Mouse (Mus musculus) cerebellum, postnatal 14 days (tissue): ENCODE data around the gene Nxn.

ENCODE experiments used
- DNase-seq, 2 experiments: peaks; one replicate each; pipeline ENCODE4 v3.0.0; 2021; ENCODE audit warnings: mixed read lengths in 2 of 2

The Nxn gene

DNA sequence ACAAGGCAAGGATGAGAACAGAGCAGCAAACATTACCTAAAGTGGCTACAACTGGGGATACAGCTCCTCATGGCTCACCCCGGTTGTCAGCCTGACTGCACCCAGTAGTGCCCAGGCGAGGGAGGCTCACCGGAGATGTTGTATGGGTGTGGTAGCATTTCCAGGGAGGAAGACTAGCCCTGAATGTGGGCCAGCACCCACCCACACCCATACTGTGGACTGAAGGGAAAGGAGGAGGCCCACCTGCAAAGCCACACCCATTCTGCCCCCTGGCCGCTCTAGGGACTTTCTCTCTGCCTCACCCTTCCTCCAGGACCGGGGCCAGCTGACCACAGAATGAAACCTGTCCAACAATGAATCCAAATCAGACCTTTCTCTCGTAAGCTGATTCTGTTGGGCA is 72.3 kb downstream of the Nxn start:
- no peak for DNase-seq

DNA sequence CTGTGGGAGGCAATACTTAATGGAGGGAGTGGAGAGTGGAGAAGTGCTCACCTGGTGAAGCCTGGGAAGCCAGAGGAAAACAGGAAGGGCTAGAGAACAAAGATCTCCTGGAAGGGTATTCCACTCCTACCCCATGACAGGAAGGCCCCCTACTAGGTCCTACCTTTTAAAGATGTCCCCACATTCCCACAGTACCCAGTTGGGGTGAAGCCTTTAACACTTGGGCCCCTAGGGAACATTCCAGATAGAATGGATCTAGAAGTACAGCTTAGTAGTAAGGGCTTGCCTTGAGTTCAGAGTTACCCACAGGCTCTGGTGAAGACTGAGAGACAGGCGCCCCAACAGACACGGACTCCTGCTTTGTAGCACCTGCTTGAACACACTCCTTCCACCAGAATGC is 72.9 kb downstream of the Nxn start:
- no peak for DNase-seq

DNA sequence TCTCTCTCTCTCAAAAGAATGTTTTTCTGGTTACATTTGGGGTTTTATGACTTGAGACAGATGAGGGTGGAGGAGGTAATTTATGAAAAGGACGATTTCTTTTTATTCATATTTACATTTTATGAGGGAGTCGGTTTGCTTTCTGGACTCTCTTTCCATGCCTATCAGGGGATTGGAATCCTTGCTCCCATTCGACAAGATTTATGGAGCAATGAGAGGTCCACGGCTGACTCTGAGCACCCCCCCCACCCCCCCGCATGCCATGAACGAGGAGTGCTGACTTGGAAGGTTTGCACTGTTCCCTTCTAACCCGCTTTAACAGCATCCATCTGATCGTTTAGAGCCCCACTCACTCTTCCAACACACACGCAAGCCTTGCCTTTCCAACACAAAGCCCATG is 74.1 kb downstream of the Nxn start:
- DNase-seq, result no peak

DNA sequence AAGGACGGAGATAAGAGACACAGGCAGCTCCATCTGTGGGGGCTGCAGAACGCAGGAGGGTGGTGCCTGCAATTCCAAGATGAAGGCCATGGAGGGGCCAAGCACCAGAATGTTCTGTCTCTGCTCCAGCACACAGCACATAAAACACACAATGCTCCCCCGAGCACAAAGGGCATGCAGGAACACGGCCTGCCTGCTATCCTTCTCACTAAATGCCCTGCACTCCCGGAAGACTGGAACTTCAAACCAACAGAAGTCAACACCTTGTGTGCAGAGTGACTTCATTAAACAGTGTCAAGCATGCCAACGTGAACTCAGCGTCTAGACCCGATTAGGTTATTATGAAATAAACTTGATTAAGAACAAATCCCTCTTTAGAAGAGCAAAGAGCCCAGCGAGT is 74.7 kb downstream of the Nxn start:
- DNase-seq, result no peak

DNA sequence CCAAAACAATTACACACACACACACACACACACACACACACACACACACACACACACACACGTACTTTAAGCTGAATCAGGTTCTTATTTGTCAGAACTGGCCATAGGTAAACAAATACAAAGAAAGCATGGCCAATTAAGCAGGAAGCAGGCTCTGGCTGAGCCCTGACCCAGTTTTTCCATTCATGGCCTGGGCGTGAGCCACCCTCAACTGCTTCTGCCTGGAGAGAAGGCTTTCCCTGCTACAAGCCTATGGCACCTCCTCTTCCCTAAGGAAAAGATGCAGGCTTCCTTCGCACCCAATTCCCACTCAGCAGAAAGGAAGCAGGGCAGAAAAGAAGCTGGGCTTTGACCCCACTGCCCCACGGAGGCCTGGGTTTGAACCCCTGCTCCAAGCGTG is 76.0 kb downstream of the Nxn start:
- DNase-seq, result peak; percentile 44 to 52

DNA sequence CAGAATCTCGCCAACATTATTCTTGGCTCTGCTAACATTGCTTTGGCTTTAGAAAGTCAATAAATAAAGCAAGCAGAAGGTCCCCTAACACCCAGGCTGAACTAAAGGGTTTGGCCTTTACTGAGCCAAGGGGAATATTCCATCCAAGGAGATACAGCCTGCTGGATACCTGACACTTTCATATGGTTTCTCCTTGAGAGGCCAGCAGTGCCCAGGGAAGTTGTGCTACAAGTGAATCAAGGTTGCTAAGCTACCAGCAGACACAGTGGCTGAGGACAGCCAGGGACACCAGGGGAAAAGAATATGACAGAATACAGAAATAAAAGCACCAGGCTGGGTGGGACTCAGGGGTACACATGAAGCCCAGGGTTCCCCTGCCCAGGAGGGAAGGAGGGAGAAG is 76.9 kb downstream of the Nxn start:
- no peak for DNase-seq

DNA sequence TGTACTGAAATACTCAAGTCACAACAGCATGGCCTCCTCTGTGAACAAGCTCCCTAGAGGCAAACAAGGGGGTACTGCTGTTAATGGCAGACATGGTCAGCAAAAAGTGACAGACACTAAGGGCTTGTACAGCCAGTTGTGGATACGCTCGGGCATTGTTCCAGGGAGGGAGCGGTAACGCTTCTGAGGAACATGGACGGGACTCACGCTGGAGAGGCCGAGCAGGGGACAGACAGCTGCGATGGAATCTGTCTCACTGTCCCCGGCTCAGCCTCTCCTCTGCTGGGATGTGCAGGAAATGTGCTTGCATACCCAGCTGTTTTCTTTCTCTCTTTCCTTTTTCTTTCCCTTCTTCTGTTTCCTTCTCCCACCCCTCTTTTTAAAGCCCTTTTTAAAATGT is 78.5 kb downstream of the Nxn start:
- no peak for DNase-seq

DNA sequence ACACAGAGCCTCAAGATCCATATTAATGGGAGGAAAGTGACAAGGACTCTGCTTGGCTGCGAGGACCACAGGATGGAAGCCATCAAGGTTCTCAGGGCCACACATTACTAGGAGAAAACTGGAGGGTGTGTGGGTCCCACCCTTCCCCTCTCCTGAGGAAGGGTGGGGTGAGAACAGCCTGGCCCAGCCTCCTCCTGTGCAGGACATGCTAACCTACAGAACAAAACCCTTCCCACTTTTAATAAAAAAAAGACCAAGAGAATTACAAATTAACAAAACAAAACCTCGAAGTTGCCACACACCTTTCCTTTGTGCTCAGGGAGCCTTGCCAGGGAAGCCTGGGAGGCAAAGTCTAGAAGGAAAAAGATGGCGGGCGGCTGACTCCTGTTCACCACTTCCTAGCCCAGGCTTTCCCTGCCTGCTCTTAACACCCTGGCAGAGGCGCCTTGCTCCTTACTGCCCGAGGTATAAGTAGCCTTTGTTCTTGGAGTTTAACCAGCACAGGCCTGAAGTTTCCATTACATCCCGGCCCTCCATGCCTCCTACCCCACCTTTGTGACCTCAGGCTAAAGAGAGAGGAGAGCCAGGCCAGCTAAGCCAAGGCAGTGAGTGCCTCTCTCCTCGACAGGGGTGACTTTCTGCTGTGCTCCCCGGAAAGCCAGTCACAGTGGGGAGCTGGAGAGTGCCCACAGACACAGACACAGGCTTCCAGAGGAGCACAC is 79.1 kb downstream of the Nxn start:
- DNase-seq, result no peak

DNA sequence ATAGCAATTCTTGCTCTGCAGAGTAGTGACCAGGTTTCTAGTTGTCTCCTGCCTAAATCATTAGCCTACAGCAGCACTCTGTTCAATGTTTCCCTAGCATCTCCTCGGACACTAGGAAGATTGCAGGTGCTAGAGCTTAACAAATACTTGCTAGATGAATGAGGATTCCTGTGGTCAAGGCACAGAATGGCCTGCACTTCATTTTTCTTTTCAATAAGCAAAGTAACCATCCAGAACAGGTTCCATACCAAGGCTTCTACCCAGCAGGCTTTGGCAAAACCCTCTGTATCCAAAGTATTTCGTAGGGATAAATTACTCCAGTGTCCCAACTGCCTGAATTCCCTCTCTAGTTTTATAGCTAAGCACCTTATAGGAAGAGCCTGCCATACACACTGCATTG is 81.0 kb downstream of the Nxn start:
- DNase-seq, result no peak

DNA sequence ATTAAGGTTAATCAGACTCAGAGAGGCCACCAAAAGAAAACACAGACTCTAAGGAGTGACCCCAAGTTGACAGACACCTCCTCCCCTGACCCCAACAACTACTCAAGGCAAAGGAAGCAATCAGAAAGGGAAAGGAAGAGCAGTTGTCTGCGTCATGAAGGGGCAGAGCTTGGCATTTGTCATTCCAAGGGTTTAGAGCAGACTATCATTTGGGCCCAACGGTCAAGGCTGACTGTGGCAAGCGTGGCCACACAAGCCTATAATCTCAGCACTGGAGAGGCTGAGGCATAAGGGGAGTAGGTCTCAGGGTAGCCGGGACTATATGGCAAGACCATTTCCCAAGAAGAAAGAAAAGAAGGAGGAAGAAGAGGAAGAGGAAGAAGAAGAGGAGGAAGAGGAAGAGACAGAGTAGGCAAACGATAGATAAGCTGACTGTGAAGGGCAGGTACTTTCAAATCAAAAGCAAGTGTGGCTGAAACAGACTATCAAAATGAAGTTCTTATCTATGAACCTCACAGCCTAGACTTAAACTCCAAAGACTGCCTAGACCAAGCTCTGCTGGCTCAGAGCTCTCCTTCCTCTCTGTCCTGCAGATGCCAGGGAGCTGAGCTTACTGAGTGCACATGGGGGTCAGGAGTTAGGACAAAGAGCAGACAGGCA is 83.0 kb downstream of the Nxn start:
- no peak for DNase-seq

DNA sequence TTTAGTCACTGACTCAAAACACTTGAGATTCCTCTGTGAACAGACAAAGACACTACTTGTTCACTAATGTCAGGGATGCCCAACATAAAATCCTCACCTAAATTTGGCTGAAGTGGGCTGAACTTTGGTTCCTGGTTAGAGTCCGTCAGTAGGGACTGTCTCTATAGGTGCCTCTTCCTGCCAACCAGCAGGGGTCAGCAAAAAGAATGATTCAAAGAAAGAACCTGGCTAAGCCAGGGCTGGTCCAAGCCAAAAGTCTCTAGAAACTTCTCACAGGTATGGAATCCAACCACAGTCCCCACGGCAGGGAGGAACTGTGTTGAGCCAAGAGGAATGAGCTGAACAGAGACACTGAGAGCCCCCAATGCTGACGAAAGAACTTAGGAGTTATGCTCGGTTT is 84.2 kb downstream of the Nxn start:
- no peak for DNase-seq

DNA sequence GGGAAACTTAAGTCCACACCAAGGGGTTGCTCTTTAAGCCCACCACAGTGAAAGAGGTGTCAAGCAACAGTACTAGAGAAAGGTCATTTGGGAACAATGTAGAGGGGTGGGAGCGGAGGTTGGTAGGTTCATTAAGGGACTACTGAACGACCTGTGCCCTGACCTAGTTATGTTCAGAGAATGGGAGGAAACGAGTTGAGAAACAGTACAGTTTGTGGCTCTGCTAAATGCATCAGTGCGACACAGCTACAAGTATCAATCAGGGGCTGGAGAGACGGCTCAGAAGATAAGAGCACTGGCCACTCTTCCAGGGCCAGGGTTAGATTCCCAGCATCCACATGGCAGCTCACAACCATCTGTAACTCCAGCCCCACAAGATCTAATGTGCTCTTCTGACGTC is 84.8 kb downstream of the Nxn start:
- no peak for DNase-seq

DNA sequence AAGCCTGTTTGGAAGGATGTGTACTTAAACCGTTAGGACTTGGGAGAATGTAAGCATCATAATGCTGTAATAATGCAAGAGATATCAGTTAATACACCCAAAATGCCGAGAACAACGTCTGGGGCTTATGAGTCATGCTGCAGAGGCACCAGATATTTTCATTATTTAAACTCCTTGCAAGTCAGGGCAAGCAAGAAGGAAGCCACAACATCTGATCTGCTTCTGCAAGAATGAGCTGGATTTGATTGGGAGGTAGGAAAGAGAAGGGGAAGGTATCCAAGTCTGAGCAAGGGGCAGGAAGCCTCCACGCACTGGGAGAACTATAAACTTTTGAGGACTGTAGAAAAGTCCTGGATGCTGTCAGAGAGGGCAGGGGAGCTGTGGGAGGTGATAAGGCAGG is 86.1 kb downstream of the Nxn start:
- DNase-seq, result no peak

DNA sequence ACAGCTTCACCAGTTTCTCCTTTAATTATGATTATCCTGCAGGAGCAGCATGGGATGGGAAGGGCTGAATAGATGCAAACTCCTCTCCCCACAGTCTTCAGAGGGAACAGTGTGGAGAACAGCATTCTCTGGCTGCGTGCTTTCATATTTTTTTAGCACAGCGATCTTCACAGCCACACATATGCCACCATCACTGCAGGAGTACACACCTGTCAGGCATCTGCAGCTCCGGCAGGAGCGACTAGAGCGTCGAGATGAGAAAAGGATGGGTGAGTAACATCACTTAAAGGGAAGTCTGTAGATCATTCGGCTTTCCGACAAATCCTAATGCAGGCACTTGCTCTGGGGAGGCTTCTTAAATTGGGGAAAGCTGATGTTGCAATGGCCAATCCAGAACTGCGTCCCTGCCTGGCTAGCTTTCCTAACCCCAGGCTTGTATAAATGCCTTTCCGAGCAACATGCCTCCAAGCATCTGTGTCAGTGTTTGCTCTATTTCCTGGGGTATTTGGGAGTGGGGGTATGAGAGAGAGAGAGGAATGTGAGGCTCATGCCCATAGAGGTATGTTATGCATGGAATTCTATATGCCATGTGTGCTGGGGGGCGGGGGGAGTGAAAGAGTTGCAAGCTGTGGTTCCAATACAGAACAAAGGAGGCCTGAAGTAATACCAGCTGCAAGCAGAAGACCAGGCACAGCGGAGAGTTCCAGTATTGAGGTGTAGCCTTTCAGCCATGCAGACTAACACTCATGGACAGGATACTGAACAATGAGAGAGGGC is 87.5 kb downstream of the Nxn start:
- no peak for DNase-seq

DNA sequence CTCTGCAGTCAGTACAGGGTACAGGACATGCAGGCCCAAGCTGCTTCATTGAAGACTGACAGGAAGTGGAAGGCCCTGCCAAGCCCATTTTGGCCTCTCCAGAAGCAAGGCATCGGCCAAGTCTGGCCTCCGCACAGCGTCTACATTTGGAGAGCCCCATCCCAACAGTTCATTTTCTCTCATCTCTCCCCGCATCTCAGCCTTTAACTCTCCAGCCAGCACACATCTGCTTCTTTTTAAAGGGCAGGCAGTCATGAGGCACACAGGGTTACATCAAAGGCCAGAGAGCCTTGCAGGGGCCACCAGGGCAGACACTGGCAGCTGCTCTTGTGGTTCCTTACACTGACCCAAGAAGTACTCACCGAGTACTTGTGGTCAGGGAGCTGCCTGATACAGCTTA is 89.1 kb downstream of the Nxn start:
- DNase-seq, result peak in 1 of 2 experiments; percentile 49

DNA sequence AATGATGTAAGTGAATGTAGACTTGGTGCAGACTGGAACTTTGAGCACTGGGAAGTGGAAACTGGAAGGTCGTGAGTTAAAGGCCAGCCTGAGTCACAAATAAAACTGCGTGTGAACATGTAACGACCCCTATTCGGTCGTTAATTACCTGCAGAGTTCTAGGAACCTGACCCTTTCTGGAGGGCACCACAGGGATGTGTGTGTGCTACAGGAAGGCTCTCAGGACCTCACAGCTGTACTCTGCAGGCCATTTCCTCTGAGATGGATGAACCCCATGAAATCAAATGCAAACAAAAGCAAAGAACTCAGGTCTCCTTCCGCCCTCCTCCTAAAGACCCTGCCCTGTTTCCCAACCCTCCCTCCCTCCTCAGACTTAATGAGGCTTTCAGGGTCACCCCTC is 89.9 kb downstream of the Nxn start:
- no peak for DNase-seq

DNA sequence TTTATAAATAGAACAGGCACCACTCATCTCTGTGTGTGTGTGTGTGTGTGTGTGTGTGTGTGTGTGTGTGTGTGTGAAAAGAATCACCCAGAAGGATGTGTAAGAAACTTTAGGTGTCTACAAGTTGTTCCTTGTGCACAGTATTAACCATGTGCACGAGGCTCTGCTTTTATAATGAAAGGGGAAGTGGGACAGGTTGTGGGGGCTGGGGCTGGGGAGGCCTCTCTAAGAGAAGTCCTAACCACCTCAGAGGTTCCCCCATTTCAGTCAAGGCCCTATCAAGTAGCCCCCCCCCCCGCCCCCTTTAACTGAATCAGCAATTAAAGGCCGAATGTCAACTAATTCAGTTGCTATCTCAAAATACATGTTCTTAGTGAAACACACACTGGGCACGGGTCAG is 92.2 kb downstream of the Nxn start:
- DNase-seq, result no peak

DNA sequence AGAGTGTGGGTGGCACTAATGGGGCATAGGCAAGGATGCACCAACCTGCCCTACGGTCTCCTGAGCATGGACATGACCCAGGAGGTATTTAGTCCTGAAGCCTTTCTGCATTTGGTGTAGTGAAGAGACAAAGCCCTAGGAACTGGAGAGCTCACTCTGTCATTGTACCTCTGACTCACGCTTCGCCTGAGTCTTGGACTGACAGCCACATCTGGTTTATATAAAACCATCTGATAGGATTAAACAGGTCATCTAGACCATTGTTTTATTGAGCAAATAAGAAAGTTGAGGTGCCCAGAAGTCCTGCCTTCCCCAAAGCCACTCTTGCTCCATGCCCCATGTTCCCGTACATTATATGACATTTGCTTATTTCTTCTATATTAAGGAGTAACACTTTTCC is 93.4 kb downstream of the Nxn start:
- no peak for DNase-seq

DNA sequence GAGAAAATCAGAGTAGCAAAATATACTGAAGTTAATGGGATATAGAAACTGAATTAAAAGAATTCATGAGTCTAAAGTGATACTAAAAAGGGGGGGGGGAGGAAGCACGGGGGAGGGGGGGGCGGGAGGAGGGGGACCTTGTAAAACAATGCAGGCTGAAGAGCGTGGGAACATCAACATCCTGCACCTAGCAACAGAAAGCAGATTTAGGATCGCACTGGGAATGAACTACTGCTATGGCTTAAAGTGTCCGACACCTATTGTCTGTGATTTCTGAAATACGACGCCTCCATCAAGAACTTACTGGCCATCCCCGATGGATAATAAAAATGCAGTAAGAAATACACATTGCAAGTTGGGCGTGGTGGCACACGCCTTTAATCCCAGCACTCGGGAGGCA is 95.6 kb downstream of the Nxn start:
- DNase-seq, result no peak

DNA sequence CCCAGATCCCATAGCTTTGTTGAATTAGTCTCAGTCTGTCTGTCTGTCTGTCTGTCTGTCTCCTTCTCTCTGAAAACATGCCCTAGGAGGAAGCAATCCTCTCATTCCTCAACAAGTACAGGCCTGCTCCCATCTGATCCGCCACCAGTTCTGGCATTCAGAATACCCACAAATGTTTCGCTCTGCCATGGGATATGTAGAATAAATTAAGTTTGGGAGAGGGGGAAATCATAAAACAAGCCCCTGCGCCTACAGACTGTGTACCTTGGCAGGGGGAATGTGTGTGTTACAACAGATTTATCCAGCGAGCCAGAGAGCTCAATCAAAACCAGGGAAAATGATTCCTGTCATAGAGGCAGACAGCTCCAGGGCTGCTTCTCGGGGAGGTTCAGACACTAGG is 98.1 kb downstream of the Nxn start:
- no peak for DNase-seq

DNA sequence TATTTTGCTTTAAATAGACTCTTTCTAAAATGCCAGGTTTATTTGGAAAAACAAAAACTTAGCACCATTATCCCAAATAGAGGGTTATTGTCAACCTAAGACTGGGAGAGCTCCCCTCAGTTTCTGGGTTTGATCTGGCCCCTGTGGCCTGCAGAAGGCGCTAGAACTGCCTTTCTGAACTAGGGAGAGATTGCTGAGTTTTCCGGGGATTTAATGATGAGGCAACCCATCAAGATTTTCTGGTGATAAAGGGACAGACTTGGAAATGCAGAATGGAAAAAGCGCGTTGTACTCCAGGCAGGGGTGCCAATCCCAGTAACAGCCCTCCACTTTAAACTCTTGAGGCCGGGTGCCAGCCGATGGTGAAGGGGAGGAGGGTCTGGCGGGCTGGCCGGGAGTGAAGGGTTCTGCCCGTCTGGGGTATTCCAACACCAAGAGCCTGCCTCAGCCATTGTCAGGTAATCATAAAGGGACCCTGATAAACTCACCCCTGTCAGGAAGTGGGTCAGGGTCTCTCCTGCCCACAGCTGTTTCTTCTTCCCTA is 100.4 kb downstream of the Nxn start:
- DNase-seq, result no peak

DNA sequence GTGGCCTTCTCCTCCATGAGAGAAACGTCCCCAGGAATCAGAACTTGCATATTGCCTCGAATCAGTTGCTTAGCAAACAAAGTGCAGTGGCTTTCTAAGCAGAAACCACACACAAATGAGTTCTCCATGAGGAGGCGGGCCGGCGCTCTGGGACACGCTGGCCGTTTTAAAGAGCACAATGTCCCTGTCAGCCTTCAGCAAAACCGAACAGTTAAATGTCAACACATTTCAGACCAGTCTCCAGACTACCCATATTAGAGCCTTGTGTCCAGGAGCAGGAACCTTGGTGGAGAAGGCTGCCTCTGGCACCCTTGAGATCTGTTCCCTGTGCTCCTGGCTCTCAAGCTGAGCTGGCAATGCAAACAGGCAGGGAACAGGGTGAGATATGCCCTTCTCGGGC is 101.7 kb downstream of the Nxn start:
- no peak for DNase-seq

DNA sequence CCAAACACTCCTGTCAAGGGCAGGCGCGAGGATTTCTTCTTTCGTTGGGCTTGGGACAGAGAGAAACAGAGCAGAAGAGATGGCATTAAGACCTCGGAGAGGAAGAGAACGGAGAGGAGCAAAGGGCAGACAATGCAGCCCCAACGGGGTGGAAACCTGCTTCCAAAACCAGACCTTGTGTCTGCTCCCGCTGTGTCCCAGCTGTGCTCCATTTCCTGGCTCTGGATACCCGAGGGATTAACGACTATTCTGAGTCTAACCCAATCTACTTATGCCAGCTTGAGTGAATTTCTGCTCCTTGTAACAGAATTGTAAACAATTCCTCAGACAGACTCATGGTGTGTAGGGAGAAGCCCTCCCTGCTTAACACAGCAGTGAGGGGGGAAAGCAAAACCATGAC is 104.1 kb downstream of the Nxn start:
- DNase-seq, result no peak

DNA sequence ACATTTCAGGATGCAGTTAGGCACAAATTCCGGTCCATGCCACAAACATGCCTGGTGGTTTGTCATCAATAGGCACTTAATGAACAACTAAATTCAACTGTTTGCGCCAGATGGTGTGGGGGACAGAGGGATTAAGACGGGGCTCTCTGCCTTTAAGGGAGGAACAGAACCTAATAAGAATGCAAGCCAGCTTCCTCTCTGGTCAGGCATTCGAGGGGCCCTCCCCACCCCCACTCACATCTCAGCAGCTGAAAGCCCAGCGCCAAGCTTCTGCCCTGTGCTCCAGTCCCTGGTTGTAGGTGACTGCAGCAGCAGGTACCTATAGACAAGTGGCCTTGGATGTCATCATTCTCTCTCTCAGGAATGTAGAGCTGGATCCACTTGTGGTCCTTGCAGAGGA is 104.9 kb downstream of the Nxn start:
- DNase-seq, result no peak
